Mouse (Mus musculus) midbrain, postnatal 0 days (tissue): ENCODE measurements at regions not wholly inside any gene's neighbourhood (a gene's known extent, or its start where the extent isn't known, plus 50 kb on each side); places are given as distances from the start of the nearest gene placed in this dataset.

ENCODE experiments used
- ATAC-seq: fragments of 200-750 bp; cut with Nextera tagmentation; 2 replicates; pipeline ENCODE4 v1.8.0; 2017; ENCODE audit warnings: moderate number of reproducible peaks, mild to moderate bottlenecking, moderate TSS enrichment, moderate library complexity; ENCODE audit not compliant: low FRiP score
- DNase-seq: peaks from one replicate; pipeline ENCODE4 v3.0.0-alpha.2; 2015; ENCODE audit warnings: low spot score
- H3K27ac ChIP-seq: fragments of 300-500 bp; sonication (generic); 2 replicates; pipeline ENCODE4 v1.5.1; 2014; ENCODE audit warnings: low read depth, mild to moderate bottlenecking, low read length, mixed read lengths
- H3K27me3 ChIP-seq: fragments of 300-500 bp; sonication (generic); 2 replicates; pipeline ENCODE4 v1.6.1; 2014; ENCODE audit warnings: low read length, control low read depth, mixed read lengths; ENCODE audit not compliant: insufficient read depth
- H3K36me3 ChIP-seq: fragments of 300-500 bp; sonication (generic); 2 replicates; pipeline ENCODE4 v1.6.1; 2014; ENCODE audit warnings: low read length, control low read depth, mixed read lengths; ENCODE audit not compliant: insufficient read depth
- H3K4me1 ChIP-seq: fragments of 300-500 bp; sonication (generic); 2 replicates; pipeline ENCODE4 v1.6.1; 2014; ENCODE audit warnings: mild to moderate bottlenecking, control low read depth, antibody characterized with exemption, low read length, mixed read lengths; ENCODE audit not compliant: insufficient read depth
- H3K4me2 ChIP-seq: fragments of 300-500 bp; sonication (generic); 2 replicates; pipeline ENCODE4 v1.6.1; 2014; ENCODE audit warnings: low read depth, mild to moderate bottlenecking, low read length, mixed read lengths; ENCODE audit not compliant: poor library complexity, severe bottlenecking
- H3K4me3 ChIP-seq: fragments of 300-500 bp; sonication (generic); 2 replicates; pipeline ENCODE4 v1.5.1; 2014; ENCODE audit warnings: low read depth, mild to moderate bottlenecking, low read length, moderate library complexity
- H3K9ac ChIP-seq: fragments of 300-500 bp; sonication (generic); replicated peaks from 2 replicates; pipeline ENCODE4 v1.6.1; 2014; ENCODE audit warnings: mild to moderate bottlenecking, low read length, moderate library complexity, mixed read lengths; ENCODE audit not compliant: poor library complexity, severe bottlenecking
- H3K9me3 ChIP-seq: fragments of 300-500 bp; sonication (generic); 2 replicates; pipeline ENCODE4 v1.6.1; 2016; ENCODE audit warnings: low read length, control low read depth
- CTCF ChIP-seq: IDR thresholded peaks from 2 replicates; pipeline ENCODE4 v1.5.1; 2016; ENCODE audit warnings: antibody characterized with exemption, mild to moderate bottlenecking
- WGBS: fragments of 180-500 bp; shearing (Covaris S2); extraction: QIAGEN DNeasy Blood & Tissue Kit; methylation state at CpG from one replicate; pipeline ENCODE4 v1.1.7; 2014; 5-methylcytosine and 5-hydroxymethylcytosine counted together

DNA sequence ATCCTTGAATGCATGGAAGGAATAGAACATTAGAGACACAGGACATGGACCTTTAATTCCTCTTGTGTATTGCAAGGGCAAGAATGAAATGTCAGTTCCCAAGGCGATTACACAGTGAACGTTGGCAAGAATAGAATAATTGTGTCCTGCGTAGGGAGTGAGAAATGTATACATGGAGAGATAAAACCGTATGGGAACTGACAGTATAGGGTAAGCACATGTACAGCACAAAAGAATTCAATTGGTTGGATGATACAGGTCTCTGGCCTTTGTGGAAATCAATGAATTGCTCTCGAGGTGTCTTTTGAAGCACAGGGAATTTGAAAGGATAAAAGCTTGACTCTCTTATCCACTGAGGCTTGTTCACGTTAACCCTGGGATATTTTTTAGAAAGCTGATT is 415.4 kb upstream of the Dph6 start:
- TF ChIP-seq CTCF, result no peak
- no peaks in the 10 kb centered on the region for H3K4me1 ChIP-seq
- H3K36me3 ChIP-seq, result no peaks in the 10 kb centered on the region
- ATAC-seq (no peak), DNase-seq (no peak)
- no peaks in the 10 kb centered on the region for H3K27me3 ChIP-seq
- whole genome bisulfite sequencing, result 49% methylated on average over 6 of the region's 6 CpGs
- no peak overlapping the region for H3K9ac ChIP-seq
- no peaks in the 10 kb centered on the region for H3K9me3 ChIP-seq
- H3K4me3 ChIP-seq, result no peak overlapping the region
- H3K4me2 ChIP-seq, result no peak overlapping the region
- H3K27ac ChIP-seq, result no peak overlapping the region

DNA sequence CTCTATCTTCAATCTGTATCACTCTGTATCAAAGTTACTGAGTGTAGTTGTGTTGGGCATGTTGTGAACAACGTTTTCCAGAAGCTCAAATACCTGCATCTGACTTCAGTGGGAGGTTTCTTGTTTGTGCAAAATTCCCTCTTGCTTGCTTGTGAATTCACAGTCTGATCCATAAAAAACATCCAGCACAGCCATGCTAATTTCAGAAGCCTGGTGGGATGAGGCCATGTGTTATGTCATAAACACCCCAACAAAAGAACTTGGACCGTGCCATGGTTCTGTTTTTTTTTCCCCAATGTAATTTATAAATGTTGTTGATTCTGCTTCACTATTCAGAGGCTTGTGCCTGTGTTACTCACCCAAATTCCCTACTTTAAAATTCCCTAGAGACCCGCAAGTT is 415.9 kb upstream of the Dph6 start:
- Histone ChIP-seq H3K4me2 (no peak overlapping the region), H3K9ac (no peak overlapping the region), H3K27ac (no peak overlapping the region), H3K36me3 (no peaks in the 10 kb centered on the region), H3K27me3 (no peaks in the 10 kb centered on the region), H3K9me3 (no peaks in the 10 kb centered on the region), H3K4me3 (no peak overlapping the region), H3K4me1 (no peaks in the 10 kb centered on the region)
- no peak for TF ChIP-seq CTCF
- DNase-seq (no peak), ATAC-seq (no peak)
- 74% methylated on average over 3 of the region's 3 CpGs for WGBS

DNA sequence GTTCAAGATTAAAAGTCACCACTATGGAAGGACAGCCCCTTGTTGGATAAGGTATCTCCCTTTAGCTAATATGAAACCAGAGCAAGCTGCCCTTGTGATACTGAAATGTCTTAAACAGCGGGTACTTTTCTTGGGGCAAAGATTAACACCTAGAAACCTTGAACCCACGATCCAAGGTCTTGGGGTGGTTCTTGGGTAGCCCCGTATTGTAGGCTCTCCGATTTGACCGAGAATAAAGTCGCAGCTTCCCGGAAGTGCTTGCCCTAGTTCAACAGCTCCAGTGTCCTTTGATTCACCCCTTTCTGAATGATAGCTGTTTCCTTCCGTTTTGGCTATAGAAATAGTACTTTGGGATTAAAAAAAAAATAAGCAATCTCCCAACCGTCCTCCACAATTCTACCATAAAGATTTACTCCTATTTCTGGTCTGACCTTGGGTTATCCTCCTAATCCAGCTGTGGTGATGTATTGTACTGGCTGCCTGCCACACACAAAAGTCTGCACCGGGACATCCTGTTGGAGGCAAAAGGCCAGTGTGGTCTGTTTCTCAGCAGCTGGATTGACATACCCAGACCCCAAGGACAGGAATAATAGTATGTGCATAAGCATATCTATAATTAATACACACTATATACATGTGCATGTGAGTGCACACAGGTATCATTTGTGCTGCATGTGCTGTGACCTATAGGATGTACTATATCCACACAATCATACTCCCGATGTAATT is 427.0 kb upstream of the Dph6 start:
- 82% methylated on average over 11 of the region's 11 CpGs for WGBS
- ATAC-seq (no peak), DNase-seq (no peak)
- Histone ChIP-seq H3K4me1 (no peaks in the 10 kb centered on the region), H3K9me3 (no peaks in the 10 kb centered on the region), H3K27ac (no peak overlapping the region), H3K36me3 (no peaks in the 10 kb centered on the region), H3K4me2 (no peak overlapping the region), H3K27me3 (no peaks in the 10 kb centered on the region), H3K9ac (no peak overlapping the region), H3K4me3 (no peak overlapping the region)
- TF ChIP-seq CTCF, result no peak

- Histone ChIP-seq H3K4me3 (no peak overlapping the region), H3K36me3 (no peaks in the 10 kb centered on the region), H3K9me3 (no peaks in the 10 kb centered on the region), H3K27me3 (no peaks in the 10 kb centered on the region), H3K9ac (no peak overlapping the region), H3K4me2 (no peak overlapping the region), H3K27ac (no peak overlapping the region), H3K4me1 (no peaks in the 10 kb centered on the region)
- 78% methylated on average over 6 of the region's 6 CpGs for WGBS
- ATAC-seq, result no peak
- no peak for DNase-seq
- no peak for TF ChIP-seq CTCF
These were observed 427.6 kb upstream of the Dph6 start for GRCm38 (mm10) chr2:115082292-115082809.

- no peak for ATAC-seq
- WGBS, result 82% methylated on average over 4 of the region's 4 CpGs
These were observed 433.8 kb upstream of the Dph6 start for GRCm38 (mm10) chr2:115088421-115089120.

More at GRCm38 (mm10) chr2:115088421-115089120, 433.8 kb upstream of the Dph6 start:
- Histone ChIP-seq H3K4me3 (no peak overlapping the region), H3K9ac (no peak overlapping the region), H3K4me1 (no peaks in the 10 kb centered on the region), H3K27ac (no peak overlapping the region), H3K27me3 (no peaks in the 10 kb centered on the region), H3K9me3 (no peaks in the 10 kb centered on the region), H3K36me3 (no peaks in the 10 kb centered on the region), H3K4me2 (no peak overlapping the region)
- no peak for DNase-seq
- no peak for TF ChIP-seq CTCF
